Mouse (Mus musculus) erythroblast, embryonic 14.5 days (primary cell): ENCODE results near the gene Smyd3.

Experiments
- GATA1 ChIP-seq: IDR thresholded peaks from 2 replicates; pipeline ENCODE4 v1.6.1; 2012; ENCODE audit warnings: low read length, inconsistent platforms, mixed read lengths
- TAL1 ChIP-seq: IDR thresholded peaks from 3 replicates; pipeline ENCODE4 v1.6.1; 2012; ENCODE audit warnings: low read length, inconsistent platforms, mixed read lengths

GRCm38 (mm10) chr1:178991045-178991444 lies 526.8 kb downstream of the Smyd3 start:
- no peak for TF ChIP-seq TAL1
- TF ChIP-seq GATA1 = no peak
